Mouse (Mus musculus): Measurements from ENCODE around the gene Cd36. TPM values are rescaled to one million over a fixed set of nuclear protein-coding genes. Genes with fewer than 3 reads are reported as not detected.
A peak's percentile ranks its signal among the peaks of the same experiment; 100 is the strongest.
"Not testable (repeated sequence)": the region's sequence is repeated elsewhere in the genome, so short reads cannot be mapped to it uniquely, and the experiment has no call there.

Gene Cd36
- total RNA-seq (2014; rRNA removed) (2.2 and 2.6 TPM in 2 replicates), polyA plus RNA-seq (2015; fragmentation: Nextera tagmentation; extraction: Ambion mirVana) (1.9 and 2.2 TPM in 2 replicates)

DNA sequence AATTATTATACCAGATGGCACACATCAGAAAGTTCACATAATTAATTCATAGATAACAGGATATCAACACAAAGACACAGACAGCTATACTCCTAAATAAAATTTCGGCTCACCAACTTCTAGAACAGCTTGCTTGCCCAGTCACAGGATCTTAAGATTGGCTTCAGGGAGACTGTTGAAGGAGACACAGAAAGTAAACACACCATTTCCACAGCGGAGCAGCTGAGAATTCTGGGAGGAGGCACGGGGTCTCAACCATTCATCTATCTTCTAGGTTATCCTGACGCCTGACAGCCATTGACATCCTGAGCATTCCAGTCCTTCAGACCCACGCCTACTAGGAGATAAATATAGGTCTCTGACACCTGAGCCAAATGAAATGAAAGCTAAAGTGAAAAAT, at the start of gene Cd36:
TSS of gene Cd36 (minus strand) at position 204 of the 400 bp plus-strand sequence.
- TF ChIP-seq CTCF (IDR thresholded peaks at IDR 0.05), result no peak
- H3K4me3 ChIP-seq (ENCODE audit: low read depth, low read length), result no peak within 1 kb of the TSS
- DNase-seq (ENCODE audit: low spot score) (no peak), ATAC-seq (ENCODE audit: low FRiP score) (no peak)
- no peaks in the 10 kb centered on the region for H3K27me3 ChIP-seq (ENCODE audit: insufficient read depth, low read length)
- H3K27ac ChIP-seq (ENCODE audit: low read depth, low read length), result no peak within 1 kb of the TSS
- no peaks in the 10 kb centered on the region for H3K9me3 ChIP-seq (ENCODE audit: low read length)
- H3K4me1 ChIP-seq (ENCODE audit: insufficient read depth, low read length), result no peaks in the 10 kb centered on the region
- H3K9ac ChIP-seq (replicated peaks; ENCODE audit: low read length, poor library complexity, severe bottlenecking), result no peak within 1 kb of the TSS
- H3K36me3 ChIP-seq (ENCODE audit: insufficient read depth, low read length), result no peaks in the 10 kb centered on the region
- H3K4me2 ChIP-seq (ENCODE audit: low read depth, low read length, poor library complexity, severe bottlenecking), result no peak within 1 kb of the TSS
- 75% methylated on average over 5 of the region's 5 CpGs for WGBS

DNA sequence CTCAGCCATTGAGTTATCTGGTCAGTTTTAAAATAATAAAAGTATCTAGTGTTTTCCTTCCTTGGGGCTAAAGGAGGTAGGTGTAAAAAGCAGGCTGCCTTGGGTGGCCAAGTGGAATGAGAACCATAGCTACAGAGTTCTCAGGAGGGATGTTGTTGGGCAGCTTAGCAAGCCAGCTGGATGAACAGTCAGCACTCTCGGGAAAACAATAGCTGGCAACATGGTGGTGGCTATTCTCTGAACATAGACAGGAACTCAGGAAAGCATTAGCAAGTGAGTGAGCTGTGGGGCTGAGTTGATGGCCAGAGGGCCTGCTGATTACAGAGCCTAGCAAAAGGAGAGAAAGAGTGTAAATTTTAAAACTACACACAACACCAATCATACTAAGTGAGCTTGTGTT, 45.9 kb upstream of the Cd36 start:
- ATAC-seq (ENCODE audit: low FRiP score) (no peak), DNase-seq (ENCODE audit: low spot score) (no peak)
- H3K36me3 ChIP-seq (ENCODE audit: insufficient read depth, low read length), result no peaks in the 10 kb centered on the region
- no peaks in the 10 kb centered on the region for H3K27me3 ChIP-seq (ENCODE audit: insufficient read depth, low read length)
- H3K4me1 ChIP-seq (ENCODE audit: insufficient read depth, low read length), result no peaks in the 10 kb centered on the region
- 63% methylated on average over 1 of the region's 1 CpGs for WGBS
- no peak for TF ChIP-seq CTCF (IDR thresholded peaks at IDR 0.05)
- H3K9me3 ChIP-seq (ENCODE audit: low read length), result no peaks in the 10 kb centered on the region
- H3K9ac ChIP-seq (replicated peaks; ENCODE audit: low read length, poor library complexity, severe bottlenecking), result no peak overlapping the region
- no peak overlapping the region for H3K4me2 ChIP-seq (ENCODE audit: low read depth, low read length, poor library complexity, severe bottlenecking)
- H3K4me3 ChIP-seq (ENCODE audit: low read depth, low read length), result no peak overlapping the region
- H3K27ac ChIP-seq (ENCODE audit: low read depth, low read length), result no peak overlapping the region

DNA sequence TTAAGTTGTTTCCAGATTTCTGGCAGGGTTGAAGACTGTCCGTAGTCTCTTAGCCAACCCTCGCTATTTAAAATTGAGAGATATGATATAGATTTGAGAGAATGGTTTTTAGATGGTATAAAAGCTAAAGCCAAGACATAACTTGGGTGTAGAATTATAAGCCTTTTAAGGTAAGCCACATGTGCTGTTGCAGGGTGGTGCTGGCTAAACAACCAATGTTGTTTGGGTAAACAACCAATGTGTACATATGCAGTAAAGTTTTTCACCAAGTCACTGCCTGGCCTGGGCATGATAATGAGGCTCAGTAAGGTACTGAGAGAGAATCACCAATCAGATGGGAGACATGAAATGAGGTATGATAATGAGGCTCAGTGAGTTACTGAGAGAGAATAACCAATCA, 43.0 kb upstream of the Cd36 start:
- H3K27ac ChIP-seq (ENCODE audit: low read depth, low read length); H3K27me3 ChIP-seq (ENCODE audit: insufficient read depth, low read length); H3K9ac ChIP-seq (replicated peaks; ENCODE audit: low read length, poor library complexity, severe bottlenecking); H3K9me3 ChIP-seq (ENCODE audit: low read length); H3K4me2 ChIP-seq (ENCODE audit: low read depth, low read length, poor library complexity, severe bottlenecking); ATAC-seq (ENCODE audit: low FRiP score); H3K4me3 ChIP-seq (ENCODE audit: low read depth, low read length); DNase-seq (ENCODE audit: low spot score); H3K36me3 ChIP-seq (ENCODE audit: insufficient read depth, low read length); H3K4me1 ChIP-seq (ENCODE audit: insufficient read depth, low read length): not testable (repeated sequence)
- WGBS, result 95% methylated on average over 2 of the region's 2 CpGs

DNA sequence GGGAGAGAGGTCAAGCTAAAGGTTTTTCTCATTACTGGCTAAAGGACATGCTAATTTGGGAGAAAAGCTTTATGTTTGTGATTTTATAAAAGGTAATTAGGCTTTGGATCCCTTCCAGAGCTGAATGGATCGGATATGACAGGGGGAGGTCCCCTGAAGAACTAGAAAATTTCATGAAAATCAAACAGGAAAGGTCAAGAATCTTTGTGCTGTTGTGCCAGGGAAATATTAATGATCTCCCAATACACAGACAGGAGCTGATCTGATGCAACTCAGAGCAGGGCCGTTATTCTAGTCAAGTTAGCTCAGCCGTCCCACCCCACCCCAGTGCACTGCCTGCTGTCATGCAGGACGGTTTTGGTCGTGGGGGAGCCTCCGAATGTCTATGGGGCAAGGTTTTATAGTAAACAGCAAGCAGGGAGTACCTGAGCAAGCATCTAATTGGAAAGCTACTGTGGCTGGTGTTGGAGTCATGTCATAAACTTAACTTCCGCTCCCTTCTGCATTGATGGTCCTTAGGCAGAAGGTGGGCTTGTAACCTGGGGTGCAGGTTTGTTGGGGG, 40.5 kb upstream of the Cd36 start:
- H3K36me3 ChIP-seq (ENCODE audit: insufficient read depth, low read length), result no peaks in the 10 kb centered on the region
- no peaks in the 10 kb centered on the region for H3K27me3 ChIP-seq (ENCODE audit: insufficient read depth, low read length)
- no peak overlapping the region for H3K27ac ChIP-seq (ENCODE audit: low read depth, low read length)
- 55% methylated on average over 7 of the region's 7 CpGs for WGBS
- H3K4me3 ChIP-seq (ENCODE audit: low read depth, low read length), result no peak overlapping the region
- TF ChIP-seq CTCF (IDR thresholded peaks at IDR 0.05), result no peak
- ATAC-seq (ENCODE audit: low FRiP score), result no peak
- no peaks in the 10 kb centered on the region for H3K4me1 ChIP-seq (ENCODE audit: insufficient read depth, low read length)
- no peak for DNase-seq (ENCODE audit: low spot score)
- H3K9me3 ChIP-seq (ENCODE audit: low read length), result no peaks in the 10 kb centered on the region
- no peak overlapping the region for H3K4me2 ChIP-seq (ENCODE audit: low read depth, low read length, poor library complexity, severe bottlenecking)
- no peak overlapping the region for H3K9ac ChIP-seq (replicated peaks; ENCODE audit: low read length, poor library complexity, severe bottlenecking)

DNA sequence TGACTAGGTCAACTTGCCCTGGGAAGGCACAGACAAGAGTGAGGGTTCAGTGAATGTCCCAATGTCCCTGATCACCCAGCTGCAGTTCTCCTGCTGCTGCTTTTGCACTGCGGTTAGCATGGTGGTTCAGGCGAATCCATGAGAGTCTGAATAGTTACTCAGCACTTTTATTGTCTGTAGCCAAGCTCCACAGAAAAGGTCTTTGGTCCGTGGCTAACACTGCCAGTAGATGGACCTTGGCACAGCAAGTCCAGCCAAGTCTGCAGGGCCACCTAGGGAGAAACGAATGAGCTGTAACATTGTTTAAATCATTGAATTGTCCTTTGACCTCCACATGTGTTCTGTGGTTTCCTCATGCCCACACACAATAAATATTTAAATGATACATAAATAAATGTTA, 39.9 kb upstream of the Cd36 start:
- H3K27me3 ChIP-seq (ENCODE audit: insufficient read depth, low read length), result no peaks in the 10 kb centered on the region
- DNase-seq (ENCODE audit: low spot score) (peak; percentile 12), ATAC-seq (ENCODE audit: low FRiP score) (no peak)
- H3K4me1 ChIP-seq (ENCODE audit: insufficient read depth, low read length), result no peaks in the 10 kb centered on the region
- H3K4me2 ChIP-seq (ENCODE audit: low read depth, low read length, poor library complexity, severe bottlenecking), result no peak overlapping the region
- H3K9ac ChIP-seq (replicated peaks; ENCODE audit: low read length, poor library complexity, severe bottlenecking), result no peak overlapping the region
- no peak overlapping the region for H3K27ac ChIP-seq (ENCODE audit: low read depth, low read length)
- no peaks in the 10 kb centered on the region for H3K9me3 ChIP-seq (ENCODE audit: low read length)
- no peak for TF ChIP-seq CTCF (IDR thresholded peaks at IDR 0.05)
- no peaks in the 10 kb centered on the region for H3K36me3 ChIP-seq (ENCODE audit: insufficient read depth, low read length)
- H3K4me3 ChIP-seq (ENCODE audit: low read depth, low read length), result no peak overlapping the region
- WGBS, result 25% methylated on average over 4 of the region's 4 CpGs

DNA sequence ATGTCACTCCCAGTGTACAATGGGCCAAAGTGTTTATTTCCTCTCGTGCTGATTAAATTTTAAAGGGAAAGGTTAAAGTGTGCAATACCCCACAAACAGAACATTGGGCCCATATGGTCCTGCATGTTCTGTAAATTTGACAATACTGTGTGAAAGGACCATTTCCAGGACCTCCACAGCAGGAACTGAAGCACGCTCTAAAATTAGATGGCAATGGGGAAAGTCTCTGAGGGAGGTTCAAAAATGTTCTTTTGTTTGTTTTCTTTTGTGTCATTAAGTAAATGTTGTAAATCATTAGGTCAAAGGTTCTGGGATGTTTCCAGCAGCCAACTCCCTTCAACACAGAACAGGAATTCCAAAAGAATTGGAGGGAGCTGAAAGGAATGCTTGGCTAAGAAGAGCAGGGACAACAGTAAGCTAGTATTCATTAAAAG, 35.5 kb upstream of the Cd36 start:
- no peak overlapping the region for H3K9ac ChIP-seq (replicated peaks; ENCODE audit: low read length, poor library complexity, severe bottlenecking)
- no peak for TF ChIP-seq CTCF (IDR thresholded peaks at IDR 0.05)
- H3K27ac ChIP-seq (ENCODE audit: low read depth, low read length), result no peak overlapping the region
- 82% methylated on average over 2 of the region's 2 CpGs for WGBS
- H3K27me3 ChIP-seq (ENCODE audit: insufficient read depth, low read length), result no peaks in the 10 kb centered on the region
- H3K4me3 ChIP-seq (ENCODE audit: low read depth, low read length), result no peak overlapping the region
- no peaks in the 10 kb centered on the region for H3K36me3 ChIP-seq (ENCODE audit: insufficient read depth, low read length)
- no peaks in the 10 kb centered on the region for H3K9me3 ChIP-seq (ENCODE audit: low read length)
- no peak for DNase-seq (ENCODE audit: low spot score)
- no peak overlapping the region for H3K4me2 ChIP-seq (ENCODE audit: low read depth, low read length, poor library complexity, severe bottlenecking)
- no peaks in the 10 kb centered on the region for H3K4me1 ChIP-seq (ENCODE audit: insufficient read depth, low read length)
- ATAC-seq (ENCODE audit: low FRiP score), result no peak

Measured in midbrain, postnatal 0 days (tissue).